Mouse (Mus musculus): Measurements from ENCODE around the gene Il10ra.

Gene Il10ra

GRCm38 (mm10) chr9:45259065-45259464 lies 9.9 kb downstream of the Il10ra start:
- DNase-seq (ENCODE audit: low read depth) = no peak

- no peak for DNase-seq (ENCODE audit: low read depth)
These were observed 13.0 kb downstream of the Il10ra start for GRCm38 (mm10) chr9:45255967-45256366.

- no peak for DNase-seq (ENCODE audit: low read depth)
These were observed 13.5 kb downstream of the Il10ra start for GRCm38 (mm10) chr9:45255431-45255830.

GRCm38 (mm10) chr9:45254605-45255004 lies 14.3 kb downstream of the Il10ra start:
- no peak for DNase-seq (ENCODE audit: low read depth)

- no peak for DNase-seq (ENCODE audit: low read depth)
These were observed 14.9 kb downstream of the Il10ra start for GRCm38 (mm10) chr9:45254021-45254420.

GRCm38 (mm10) chr9:45252395-45252794 lies 16.6 kb downstream of the Il10ra start:
- peak; percentile 67 for DNase-seq (ENCODE audit: low read depth)

- peak; percentile 77 for DNase-seq (ENCODE audit: low read depth)
These were observed 17.0 kb downstream of the Il10ra start for GRCm38 (mm10) chr9:45251990-45252389.

GRCm38 (mm10) chr9:45251281-45251680 lies 17.7 kb downstream of the Il10ra start:
- peak; percentile 78 for DNase-seq (ENCODE audit: low read depth)

GRCm38 (mm10) chr9:45250306-45250705 lies 18.6 kb downstream of the Il10ra start:
- DNase-seq (ENCODE audit: low read depth) = peak; percentile 37

- peak; percentile 83 for DNase-seq (ENCODE audit: low read depth)
These were observed 21.4 kb downstream of the Il10ra start for GRCm38 (mm10) chr9:45247536-45247935.

- DNase-seq (ENCODE audit: low read depth) = peak; percentile 63
These were observed 22.9 kb downstream of the Il10ra start for GRCm38 (mm10) chr9:45246060-45246459.

- no peak for DNase-seq (ENCODE audit: low read depth)
These were observed 23.5 kb downstream of the Il10ra start for GRCm38 (mm10) chr9:45245432-45245831.

- DNase-seq (ENCODE audit: low read depth) = peak; percentile 75
These were observed 27.6 kb downstream of the Il10ra start for GRCm38 (mm10) chr9:45241397-45241796.

- DNase-seq (ENCODE audit: low read depth) = no peak
These were observed 32.2 kb downstream of the Il10ra start for GRCm38 (mm10) chr9:45236744-45237143.

- peak; percentile 70 for DNase-seq (ENCODE audit: low read depth)
These were observed 33.2 kb downstream of the Il10ra start for GRCm38 (mm10) chr9:45235668-45236227.

GRCm38 (mm10) chr9:45229359-45229758 lies 39.6 kb downstream of the Il10ra start:
- peak; percentile 87 for DNase-seq (ENCODE audit: low read depth)

- peak; percentile 97 for DNase-seq (ENCODE audit: low read depth)
These were observed 47.4 kb downstream of the Il10ra start for GRCm38 (mm10) chr9:45221567-45221966.

GRCm38 (mm10) chr9:45219644-45220043 lies 49.3 kb downstream of the Il10ra start:
- no peak for DNase-seq (ENCODE audit: low read depth)

- no peak for DNase-seq (ENCODE audit: low read depth)
These were observed 53.3 kb downstream of the Il10ra start for GRCm38 (mm10) chr9:45215526-45216179.

- no peak for DNase-seq (ENCODE audit: low read depth)
These were observed 56.9 kb downstream of the Il10ra start for GRCm38 (mm10) chr9:45212001-45212400.

- peak; percentile 53 for DNase-seq (ENCODE audit: low read depth)
These were observed 61.8 kb downstream of the Il10ra start for GRCm38 (mm10) chr9:45207015-45207743.

- DNase-seq (ENCODE audit: low read depth) = no peak
These were observed 62.8 kb downstream of the Il10ra start for GRCm38 (mm10) chr9:45206121-45206520.

GRCm38 (mm10) chr9:45205143-45205542 lies 63.8 kb downstream of the Il10ra start:
- no peak for DNase-seq (ENCODE audit: low read depth)

Data from induced T-regulatory cell, adult 2 months (primary cell).